Mouse (Mus musculus): ENCODE measurements around the gene Aldh1b1. TPM values are rescaled to one million over a fixed set of nuclear protein-coding genes. Genes with fewer than 3 reads are reported as not detected.

The Aldh1b1 gene
- 1 to 10 TPM; 4.0 to 6.8 TPM for polyA plus RNA-seq (2017; shearing (Covaris generic))

DNA sequence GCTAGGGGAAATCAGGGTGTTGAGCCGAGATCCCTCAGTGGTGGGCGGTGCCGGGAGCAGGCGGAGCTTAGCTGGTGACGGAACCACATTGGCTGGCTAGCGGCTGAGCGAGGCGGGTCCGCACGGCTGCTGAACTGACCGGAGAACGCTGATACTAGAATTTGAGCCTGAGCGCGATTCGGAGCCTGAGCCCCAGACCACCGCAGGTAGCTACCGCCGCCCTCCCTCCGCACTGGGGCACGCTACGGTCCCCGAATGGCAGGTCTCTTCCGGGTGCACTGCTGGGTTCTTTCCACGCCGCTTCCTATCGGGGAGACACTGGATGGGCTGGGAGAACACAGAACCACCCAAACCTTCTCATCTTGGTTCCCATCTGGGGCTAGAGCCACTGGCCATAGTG, at the start of gene Aldh1b1:
Gene Aldh1b1 (plus strand): TSS at position 59 of the 400 bp plus-strand sequence.

DNA sequence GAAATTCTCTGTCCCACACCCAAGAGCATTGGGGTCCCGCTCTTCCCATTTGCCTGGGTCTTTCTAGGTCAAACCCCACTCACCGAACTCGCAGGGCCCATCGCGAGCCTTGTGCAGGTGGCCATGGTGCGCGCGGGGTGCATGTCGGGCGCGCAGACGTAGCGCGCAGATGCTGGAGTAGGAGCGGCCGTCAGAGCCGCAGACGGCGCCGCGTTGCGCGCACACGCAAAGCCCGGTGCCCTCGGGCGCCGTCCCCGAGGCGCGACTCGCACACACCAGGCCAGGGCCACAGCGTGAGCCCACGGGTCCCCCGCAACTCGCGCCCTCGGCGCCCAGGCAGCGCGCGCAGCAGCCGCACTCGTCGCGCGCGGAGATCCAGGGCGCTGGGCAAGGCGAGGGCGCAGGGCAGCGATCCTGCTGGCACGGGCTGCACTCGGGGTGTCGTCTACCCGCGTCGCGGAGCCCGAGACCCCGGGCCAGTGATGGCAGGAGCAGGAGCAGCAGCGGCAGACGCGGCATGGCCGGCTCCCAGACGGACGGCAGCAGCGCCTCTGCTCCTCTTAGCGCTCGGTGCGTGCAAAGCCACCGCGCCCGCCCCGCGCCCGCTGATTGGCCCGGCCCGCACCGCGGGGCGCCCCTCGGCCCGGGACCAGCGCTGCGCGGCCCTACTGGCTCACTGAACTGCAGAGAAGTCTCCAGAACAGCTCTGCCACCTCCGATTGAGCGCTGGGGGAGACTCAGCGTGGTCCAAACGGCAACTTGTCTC, 27.6 kb downstream of the Aldh1b1 start, which contains the start of gene Igfbpl1:
Gene Igfbpl1 (minus strand): TSS at position 649 of the 766 bp plus-strand sequence.

DNA sequence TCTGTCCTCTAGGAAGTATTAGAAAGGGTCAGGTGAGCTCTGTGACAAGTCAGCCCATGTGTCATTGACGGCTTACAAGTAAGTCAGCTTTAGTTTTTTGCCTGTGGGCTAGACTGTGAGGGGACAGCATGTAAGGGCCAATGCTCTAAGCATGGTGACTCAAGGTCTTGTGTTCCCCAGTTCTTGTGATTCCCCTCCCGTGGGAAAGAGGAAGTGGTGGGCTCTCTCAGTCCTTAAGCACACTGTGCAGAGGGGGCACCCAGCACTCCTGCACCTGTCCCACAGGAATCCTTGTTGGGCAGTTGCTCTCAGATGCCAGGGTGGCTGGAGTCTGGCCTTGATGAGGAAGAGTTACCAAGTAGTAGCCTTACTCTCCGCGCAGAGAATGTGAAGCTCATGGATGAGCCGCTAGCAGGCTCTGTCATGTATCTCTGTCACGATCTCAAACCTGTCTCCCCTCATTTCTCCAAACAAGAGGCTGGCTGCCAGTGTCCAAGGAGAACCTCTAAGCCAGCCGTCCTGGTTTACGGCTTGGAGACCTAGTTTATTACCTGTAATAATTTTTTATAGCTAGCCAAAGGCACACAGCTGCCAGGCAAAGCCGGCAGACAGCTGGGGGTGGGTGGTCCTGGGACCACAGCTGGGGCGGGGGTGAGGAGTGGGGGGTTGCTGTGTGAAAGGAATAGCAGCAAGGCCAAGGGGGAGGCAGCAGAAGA, 49.4 kb downstream of the Aldh1b1 start, which contains the start of gene Stra6l:
Gene Stra6l (plus strand): TSS at position 556 of the 716 bp plus-strand sequence.

Other genes with a start within 250 kb of the Aldh1b1 start
- gene Igfbpl1, start 27.9 kb downstream of the Aldh1b1 start, polyA plus RNA-seq (2017; shearing (Covaris generic)), result under 1 TPM in 1 of 2 experiments, not detected in 1; 0.07 TPM
- under 1 TPM in 1 of 2 experiments, not detected in 1; 0.52 TPM for gene Stra6l, start 49.6 kb downstream of the Aldh1b1 start, polyA plus RNA-seq (2017; shearing (Covaris generic))
- under 1 TPM; 0.18 to 0.22 TPM for gene Ccdc180, start 91.3 kb downstream of the Aldh1b1 start, polyA plus RNA-seq (2017; shearing (Covaris generic))
- gene Tdrd7, start 166.3 kb downstream of the Aldh1b1 start, polyA plus RNA-seq (2017; shearing (Covaris generic)), result 10 to 100 TPM in 1 of 2 experiments, 1 to 10 TPM in 1; 4.6 to 13.4 TPM
- 1 to 10 TPM; 1.7 to 3.2 TPM for gene Tmod1, start 239.9 kb downstream of the Aldh1b1 start, polyA plus RNA-seq (2017; shearing (Covaris generic))

Data from activated CD4-positive, CD25-positive, alpha-beta regulatory T cell (primary cell).